Mouse (Mus musculus): Measurements from ENCODE around the gene Gm37240.

GRCm38 (mm10) chr3:84639767-84640500 lies 1247.4 kb downstream of the Gm37240 start:
- TF ChIP-seq CTCF (IDR thresholded peaks at IDR 0.05; ENCODE audit: borderline replicate concordance, insufficient read depth, low read length) (no peak), POLR2A (IDR thresholded peaks at IDR 0.05; ENCODE audit: low read depth, low read length) (no peak)
